Mouse (Mus musculus): ENCODE measurements around the gene Ehbp1.

Ehbp1 gene

DNA sequence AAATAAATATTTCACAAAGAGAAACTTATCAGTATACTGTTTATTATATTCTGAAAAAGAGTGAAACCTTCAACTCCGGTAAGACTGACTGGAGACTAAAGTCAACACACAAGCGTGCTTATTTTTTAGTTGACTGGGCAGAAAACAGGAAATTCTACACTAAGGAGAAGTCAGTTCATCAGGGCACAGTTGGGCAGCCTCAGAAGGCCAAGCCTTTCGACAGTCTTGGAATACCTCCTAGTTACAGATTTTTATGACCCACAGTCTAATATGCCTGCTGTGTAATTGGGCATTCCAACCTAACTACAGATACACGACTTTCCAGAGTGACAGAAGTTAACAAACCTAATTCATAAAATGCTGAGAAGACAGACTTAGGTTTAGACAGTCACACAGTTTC is 145.3 kb downstream of the Ehbp1 start:
- no peak for DNase-seq (ENCODE audit: low spot score)

DNA sequence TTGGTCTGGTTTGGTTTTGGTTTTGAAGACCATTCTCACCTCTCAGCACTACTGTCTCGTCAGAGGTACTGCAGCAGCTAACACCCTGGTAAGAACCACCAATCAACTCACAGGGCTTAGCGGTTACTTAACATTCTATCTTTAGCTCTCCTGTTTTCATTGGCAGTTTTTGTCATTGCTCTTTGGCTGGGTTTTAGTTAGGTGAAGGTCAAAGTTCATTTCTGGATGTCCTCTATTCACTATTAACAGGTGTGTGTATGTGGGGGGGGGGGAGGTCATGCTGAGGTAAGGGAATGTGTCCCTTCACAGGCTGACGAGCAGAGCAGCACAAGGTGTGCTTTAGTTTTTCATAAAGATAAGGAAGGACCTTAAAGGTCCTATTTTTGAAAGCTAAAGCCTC is 147.5 kb downstream of the Ehbp1 start:
- DNase-seq (ENCODE audit: low spot score), result no peak

DNA sequence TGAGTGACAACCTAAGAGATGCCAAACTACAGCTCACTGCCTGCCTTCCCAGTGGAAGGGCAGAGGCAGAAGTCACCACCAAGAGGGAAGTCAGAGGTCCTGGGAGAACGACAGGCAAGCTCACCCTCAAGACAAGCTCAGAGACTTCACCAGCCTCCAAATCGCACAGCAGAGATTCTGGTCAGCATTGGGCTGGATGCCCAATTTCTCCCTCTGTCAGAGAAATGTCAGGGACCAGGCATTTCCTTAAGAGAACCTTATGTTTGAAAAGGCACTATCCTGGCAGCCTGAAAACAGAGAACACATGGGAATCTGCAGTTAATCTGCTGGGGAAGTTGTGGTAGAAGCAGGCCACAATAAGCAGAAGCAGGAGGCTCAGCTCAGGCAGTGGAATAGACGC is 151.5 kb downstream of the Ehbp1 start:
- no peak for DNase-seq (ENCODE audit: low spot score)

DNA sequence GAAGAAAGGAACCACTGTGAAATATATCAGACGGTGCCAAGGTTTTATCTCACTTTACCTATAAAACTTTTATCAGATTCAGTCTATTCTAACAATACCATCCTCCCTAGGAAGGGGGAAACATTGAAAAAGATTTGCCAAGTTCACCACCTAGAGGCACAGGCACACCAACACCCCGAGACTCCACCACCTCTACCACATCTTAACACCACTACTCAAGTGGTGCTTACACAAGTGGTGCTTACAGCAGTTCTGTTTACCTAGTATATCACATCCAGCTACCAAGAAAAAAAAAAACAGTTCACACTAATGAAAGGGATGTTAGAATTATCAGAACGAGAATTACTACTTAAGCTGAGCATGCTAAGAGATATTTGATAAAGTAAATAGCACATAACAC is 152.1 kb downstream of the Ehbp1 start:
- DNase-seq (ENCODE audit: low spot score), result no peak

DNA sequence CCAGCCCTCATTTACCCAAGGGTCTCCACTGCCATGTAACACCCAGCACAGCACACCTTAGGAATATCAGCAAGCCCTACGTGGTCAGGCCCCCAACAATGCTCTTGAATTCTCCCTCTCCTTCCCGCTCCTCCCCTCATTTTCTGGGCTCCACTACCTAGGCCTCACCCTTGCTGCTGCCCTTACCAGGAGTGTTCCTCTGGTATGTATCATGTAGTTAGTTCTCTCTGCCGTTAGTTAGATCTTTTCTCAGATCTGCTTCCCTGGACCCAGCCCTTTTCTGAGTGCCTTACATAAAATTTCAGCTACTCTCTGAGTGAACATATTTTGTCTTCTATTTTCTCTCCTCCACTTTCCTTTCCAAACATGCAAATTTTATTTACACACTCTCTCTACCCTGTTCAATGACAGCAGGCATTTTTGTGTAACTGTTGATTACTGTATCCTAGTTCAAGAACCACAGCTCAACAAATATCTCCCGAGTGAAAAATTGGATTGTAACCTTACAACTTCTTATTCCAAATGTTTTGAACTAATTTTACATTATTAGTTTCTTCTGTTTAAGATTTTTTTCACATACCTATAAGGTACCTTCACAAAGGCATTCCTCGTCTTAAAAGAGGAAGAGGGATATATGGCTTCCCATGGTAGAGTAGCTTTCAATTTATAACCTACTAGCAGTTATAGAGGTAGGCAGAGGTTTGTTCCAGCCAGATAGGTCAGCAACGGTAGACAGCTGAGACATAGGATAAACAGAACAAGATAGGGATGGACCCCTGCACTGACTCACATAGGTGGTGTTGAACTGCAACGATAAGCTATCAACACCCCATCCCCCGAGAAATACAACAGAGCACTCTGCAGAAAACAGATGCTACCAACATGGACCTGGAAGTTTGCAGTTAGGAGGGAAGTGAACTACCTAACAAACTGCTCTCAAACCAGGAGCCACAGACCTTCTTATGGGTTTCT is 160.3 kb downstream of the Ehbp1 start:
- DNase-seq (ENCODE audit: low spot score), result no peak

DNA sequence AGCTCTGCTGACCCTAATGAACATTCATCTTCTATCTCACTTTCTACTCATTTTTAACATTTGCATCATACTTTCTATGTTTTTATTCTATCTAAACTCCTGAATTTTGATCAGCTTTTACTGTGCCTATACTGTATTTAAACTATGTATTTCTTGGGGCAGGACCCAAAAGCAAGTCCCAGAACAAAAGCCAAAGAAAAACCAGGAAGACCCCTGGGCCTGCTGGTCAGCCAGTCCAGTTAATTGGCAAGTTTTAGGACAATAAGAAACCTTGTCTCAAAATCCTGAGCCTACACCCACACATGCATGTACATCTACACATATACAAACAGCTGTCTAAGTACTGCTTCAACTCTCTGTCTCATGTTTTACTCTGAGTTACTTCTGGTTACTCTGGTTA is 161.9 kb downstream of the Ehbp1 start:
- no peak for DNase-seq (ENCODE audit: low spot score)

DNA sequence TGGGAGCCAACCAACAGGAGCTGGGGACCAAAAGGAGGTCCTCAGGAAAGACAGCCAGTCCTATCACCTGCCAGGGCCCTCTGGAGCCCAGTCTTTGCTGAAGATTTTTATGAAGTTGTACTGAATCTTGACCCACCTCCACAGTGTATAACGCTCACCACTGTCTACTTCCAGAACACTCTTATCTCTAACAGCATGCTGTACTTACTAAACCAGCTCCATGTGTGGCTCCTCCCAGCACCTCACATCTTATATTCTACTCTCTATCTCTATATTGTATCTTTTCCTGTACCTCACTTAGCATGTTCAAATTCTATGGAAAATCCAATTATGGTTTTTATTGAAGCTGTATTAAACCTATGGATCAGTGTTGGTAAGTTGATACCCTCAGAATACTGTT is 163.5 kb downstream of the Ehbp1 start:
- no peak for DNase-seq (ENCODE audit: low spot score)

DNA sequence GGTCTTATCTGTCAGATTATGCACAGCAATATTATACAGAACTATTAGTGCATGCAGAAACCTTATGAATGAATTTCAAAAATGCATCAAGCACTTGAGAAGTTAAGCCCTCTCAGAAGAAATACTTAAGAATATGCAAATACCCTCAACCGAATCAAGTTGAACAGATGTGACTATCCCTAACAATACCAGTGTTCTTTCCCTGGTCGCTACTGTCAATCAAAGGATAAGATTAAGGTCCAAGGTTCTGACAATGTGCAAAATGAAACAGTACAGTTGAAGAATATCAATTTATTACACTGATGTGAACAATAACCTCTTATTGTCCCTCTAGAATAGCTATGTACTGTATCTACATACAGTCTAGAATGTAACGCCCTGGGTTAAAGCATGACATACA is 167.8 kb downstream of the Ehbp1 start:
- DNase-seq (ENCODE audit: low spot score), result no peak

DNA sequence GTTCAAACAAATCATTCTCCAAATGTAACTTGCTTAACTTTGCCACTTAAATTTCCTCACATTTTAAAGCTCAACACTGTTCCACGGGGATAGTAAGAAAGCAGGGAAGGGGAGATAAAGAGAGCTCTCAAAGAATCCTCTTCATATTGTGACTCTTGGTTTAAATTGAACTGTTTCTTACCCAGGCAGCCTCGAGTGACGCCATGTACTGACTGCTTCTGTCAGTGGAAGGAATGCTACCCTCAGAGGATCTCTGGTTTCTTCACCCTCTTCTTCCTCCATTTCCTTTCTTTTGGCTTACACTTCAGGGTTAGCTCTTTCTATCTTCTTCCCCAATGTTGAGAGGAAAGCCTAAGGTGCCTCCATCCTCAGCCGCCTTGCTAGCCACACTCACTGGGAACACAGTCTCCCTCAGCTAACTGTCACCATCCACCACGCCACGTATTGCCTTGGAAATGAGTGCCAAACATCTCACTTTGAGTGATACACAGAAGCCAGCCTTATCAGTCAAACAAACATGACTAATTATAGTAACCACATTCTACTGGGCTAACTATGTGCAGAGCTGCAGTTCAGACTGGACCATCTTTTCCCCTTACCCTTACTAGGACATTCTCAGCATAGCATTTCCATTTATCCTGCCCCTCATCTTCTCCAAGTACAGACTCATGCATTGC is 171.0 kb downstream of the Ehbp1 start:
- no peak for DNase-seq (ENCODE audit: low spot score)

DNA sequence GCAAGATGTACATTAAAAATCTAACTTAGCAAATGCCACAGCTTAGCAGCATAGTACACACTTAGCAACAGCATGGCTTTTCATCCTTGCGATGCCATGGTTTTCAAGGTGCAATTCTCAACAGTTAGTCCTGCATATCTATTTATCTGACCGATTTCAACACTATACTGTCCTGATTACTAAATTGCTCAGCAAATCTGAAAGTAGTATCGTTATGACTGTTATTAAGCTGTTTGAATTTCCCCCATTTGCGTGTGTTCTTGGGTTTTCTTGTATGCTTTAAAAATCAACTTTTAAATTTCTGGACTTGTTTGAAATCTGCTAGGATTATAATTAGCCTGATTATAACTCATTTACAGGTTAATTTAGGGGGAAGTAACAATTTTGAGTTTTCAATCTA is 184.2 kb downstream of the Ehbp1 start:
- DNase-seq (ENCODE audit: low spot score), result no peak

DNA sequence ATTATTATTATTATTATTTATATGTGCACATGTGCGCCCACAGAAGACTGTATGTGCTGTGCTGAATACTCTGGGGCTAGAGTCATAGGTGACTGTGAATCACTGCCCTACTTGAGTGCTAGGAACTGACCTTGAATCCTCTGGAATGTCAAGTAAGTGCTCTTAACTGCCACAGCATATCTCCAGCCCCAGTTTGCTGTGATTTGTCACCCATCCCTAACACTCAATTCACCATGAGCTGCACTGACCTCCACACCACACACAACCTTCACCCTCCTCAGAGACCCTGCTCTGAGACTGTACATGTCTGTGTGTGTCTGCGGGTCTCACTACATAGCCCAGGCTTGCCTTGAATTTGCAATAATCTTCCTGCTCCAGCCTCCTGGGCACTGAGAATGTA is 185.9 kb downstream of the Ehbp1 start:
- no peak for DNase-seq (ENCODE audit: low spot score)

DNA sequence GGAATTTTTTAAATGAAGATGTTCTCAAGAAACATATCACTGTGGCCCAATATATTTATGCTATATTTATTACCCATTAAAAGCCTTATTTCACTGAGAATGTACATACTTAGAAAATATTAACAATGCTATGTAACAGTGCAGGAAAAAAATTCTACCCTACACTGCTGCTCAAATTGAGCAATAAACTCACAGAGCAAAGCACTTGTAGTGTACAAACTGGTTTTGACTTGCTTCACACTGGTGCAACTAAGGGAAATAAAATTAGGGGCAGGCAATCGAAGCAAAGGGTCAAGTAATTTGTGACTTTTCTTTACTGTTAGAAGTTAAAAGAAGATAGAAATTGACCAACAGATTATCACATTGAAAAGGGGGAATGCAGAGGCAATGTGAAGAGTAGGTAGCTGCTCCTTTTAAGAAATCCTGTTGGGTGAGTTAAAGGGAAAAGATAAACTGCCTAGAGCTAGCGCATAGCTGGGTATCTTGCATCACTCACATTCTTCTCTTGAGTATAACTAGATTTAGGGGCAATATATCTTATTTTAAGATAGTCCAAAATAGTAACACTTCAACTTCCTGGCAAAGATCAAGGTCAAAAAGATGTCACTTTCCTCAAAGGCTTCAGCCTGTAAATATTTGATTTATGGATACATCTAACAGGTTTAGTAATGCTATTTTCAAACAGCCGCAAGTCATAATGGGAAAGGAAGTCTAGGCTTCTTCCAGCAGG is 186.6 kb downstream of the Ehbp1 start:
- DNase-seq (ENCODE audit: low spot score), result no peak

DNA sequence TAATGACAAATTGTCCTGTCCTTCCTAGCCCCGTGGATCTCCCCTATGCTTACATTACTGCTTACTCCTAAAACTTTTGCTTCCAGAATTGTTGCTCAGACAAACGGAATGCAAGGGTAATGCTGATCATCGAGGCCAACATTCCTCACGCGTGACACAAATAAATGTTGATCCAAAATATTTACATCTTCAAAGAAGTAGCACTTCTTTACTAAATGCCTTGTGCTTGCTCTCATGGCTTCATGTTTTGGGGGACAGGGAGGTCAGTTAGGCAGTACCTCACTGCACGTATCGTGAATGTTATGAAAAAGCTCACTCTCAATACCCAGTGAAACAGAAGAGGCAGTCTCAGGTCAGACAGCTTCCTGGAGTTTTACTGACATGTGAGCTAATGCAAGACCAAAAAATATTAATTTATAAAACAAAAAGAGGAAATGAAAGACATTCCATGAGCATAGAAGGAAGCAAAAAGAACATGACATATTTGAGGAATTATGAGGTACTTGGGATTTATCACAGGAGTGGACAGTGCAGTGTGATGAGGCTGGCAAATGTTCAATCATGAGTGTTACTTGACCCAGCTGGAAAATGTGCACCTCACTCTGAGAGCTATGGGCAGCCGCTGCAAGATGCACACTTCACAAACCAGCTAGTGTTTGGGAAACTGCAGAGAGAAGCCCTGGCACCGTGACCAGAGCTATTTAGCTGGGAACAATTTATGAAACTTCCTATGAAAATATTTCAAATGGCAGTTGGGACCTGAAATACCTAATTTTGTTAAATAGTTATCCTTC is 187.4 kb downstream of the Ehbp1 start:
- no peak for DNase-seq (ENCODE audit: low spot score)

DNA sequence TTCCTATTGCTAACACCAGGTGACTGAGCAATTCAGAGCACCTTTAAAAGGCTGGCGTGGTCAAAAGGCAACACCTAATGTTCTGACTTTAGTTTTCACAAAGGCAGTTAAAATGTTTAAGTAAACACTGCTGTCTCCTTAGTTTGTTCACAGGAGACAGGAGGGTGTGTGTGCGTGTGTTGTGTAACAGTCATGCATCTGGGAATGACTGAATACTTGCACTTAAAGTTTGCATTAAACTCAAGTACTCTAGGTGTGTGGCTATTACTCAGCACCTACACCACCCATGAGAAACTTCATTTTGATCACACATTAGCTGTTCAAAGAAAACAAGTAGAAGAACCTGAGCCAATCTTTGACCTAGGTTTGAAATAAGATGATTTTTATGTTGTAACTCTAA is 201.4 kb downstream of the Ehbp1 start:
- DNase-seq (ENCODE audit: low spot score), result no peak

DNA sequence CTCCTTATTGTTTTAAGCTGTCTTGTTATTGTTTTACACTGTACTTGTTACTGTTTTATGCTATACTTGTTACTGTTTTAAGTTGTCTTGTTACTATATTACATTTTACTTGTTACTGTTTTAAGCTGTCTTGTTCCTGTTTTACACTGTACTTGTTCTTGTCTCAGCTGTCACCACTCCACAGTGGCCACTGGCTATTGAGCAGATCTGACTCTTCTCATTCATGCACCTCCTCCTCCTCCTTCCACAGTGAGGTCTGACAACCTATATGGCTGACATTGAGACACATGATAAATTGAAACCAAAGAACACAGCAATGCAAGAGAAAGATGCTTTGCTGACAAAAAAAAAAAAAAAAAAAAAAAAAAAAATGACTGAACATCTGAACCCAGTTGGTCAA is 203.6 kb downstream of the Ehbp1 start:
- no peak for DNase-seq (ENCODE audit: low spot score)

DNA sequence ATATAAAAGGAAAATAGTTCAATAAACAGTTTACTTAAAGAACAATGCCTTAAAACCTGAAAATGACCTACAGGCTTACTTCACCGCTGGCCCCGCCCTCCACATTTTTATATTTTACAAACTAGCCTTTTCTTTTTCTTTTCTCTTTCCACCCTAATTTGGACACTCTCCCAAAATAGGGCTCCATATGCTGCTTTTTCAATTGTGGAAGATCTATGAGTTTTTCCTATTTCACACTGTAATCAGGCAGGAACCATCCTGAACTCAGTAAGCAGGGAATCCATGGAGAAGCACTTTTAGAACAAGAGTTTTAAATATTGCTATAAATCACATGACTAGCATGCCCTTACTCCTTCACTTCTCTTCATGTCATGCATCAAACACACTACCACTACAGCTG is 216.9 kb downstream of the Ehbp1 start:
- DNase-seq (ENCODE audit: low spot score), result no peak

DNA sequence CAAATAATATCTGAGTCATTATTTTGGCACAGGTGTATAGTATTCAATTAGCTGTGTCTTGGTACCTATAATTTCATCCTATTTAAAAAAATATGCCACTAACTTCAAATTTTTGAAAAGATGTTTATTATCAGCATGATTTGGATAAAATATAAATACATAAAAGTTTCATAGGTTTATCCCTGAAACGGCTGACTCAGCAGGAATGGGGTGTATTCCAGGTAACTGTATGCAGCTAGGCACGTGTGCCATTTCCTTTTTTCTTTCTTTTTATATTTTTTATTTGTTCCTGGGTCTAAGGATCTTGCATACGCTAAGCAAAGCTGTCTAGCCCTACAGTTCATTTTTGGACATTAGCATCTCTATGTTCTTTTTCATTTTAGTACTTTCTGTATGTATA is 223.2 kb downstream of the Ehbp1 start:
- no peak for DNase-seq (ENCODE audit: low spot score)

DNA sequence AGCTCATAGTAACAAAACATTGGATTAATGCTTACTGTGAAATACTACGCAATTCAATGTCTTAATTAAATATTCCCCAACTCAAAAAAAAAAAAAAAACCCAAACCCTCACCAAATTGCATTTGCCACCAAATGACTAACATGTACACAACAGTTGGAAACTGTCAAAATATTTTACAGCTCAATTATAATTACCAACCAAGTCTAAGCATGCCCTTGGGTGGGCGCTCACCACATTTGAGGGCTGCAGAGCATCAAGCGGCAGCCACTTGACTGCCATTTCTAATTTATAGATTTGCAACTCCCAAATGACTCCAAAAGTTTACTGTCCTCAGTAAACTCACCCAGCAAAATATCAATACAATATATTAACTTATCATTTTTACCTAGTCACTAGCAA is 229.9 kb downstream of the Ehbp1 start:
- no peak for DNase-seq (ENCODE audit: low spot score)

DNA sequence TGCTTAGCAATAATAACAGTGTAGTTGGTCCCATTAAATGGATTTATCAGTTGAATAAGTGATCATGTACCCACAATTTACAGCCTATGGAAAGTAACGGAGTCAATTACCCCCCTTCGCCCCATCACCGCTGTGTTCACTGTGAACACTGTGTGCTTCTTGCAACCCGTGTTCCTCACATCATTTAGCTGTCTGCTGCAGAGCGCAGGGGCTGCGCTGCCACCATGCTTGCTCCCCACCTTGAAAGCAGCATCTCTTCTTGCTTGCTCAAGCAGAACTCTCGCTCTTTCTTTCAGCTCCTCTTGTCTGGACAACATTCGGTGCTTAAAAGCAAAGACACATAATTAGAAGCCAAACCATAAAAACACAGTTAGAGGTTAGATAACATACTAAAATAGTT is 252.7 kb downstream of the Ehbp1 start:
- DNase-seq (ENCODE audit: low spot score), result no peak

DNA sequence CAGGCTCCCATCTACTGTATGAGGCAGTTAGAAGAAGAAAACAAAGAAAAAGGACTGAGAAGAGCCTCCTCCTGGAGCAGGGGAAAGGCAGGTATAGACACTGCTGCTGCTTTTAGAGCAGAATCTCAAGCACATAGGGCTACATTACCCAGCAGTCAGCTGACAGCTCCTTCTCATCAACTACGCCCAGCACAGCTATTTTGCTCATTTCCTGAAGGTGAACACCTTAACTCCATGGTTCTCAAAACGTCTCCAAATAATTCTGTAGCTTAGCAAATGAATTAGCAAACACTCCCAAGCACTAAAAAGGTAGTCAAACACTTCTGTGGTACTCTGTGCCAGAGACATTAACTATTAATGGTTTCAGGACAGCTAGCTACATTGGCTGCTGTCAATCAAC is 278.7 kb downstream of the Ehbp1 start:
- no peak for DNase-seq (ENCODE audit: low spot score)

DNA sequence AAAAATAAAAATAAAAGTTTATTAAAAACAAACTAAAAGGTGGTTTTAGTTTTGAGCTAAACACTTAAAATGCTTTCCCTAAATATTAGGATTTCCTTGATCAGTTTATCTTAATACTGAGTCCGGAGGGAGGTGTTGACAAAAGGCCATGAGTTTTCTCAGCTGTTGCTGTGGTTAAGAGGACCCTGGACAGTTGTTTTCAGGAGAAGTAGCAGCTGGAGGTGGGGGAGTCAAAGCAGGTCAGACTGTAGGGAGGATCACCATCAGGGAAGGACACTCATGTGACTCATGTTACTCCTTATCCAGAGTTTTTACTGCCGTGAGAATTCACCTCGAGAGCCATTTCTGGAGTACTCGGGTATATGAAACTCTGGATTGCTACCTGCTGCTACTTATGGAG is 280.4 kb downstream of the Ehbp1 start:
- DNase-seq (ENCODE audit: low spot score), result no peak

DNA sequence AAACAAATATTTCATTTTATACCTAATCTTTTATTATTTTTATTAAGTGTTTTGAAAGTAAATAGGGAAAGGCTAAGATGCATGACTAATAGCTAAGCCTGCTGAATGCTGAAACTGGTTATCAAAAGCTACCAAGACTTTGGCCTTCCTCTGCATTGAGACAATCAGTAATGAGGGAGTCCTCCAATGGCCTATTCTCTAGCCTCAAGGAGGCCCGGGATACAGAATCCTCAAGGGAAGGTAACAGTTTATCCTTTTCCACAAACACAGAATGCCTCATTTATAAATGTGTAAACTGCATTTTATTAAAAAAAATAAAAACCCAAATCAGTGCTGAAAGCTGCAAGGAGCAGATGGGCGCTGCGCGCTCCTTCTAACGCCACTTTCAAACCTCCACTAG is 284.6 kb downstream of the Ehbp1 start:
- no peak for DNase-seq (ENCODE audit: low spot score)
